In the genomic region with DNA sequence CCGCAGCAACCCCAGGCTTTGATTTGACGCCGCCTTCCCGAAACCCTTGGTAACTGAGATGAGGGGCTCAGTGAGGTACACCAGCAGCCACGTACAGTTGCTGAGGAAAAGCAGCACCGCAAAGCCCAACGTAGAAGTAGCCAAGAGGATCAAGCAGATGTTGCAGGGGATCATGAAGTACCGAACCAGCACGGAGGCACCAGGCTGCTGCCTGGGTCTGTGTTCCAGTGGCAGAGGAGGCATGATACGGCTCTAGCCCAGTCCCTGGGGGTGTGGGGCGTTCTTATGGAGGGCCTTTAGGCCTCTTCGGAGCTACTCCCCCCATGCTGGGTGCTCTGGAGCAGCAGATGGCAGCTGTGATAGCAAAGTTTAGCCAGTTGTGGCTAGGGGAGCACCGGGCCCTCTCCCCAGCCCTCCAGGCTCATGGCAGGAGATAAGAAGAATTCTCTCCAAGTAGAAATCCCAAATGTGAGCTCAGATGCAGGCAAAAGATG, we compare ENCODE assay signal across 9 mouse cellular contexts. TPM values are rescaled to one million over a fixed set of nuclear protein-coding genes. Genes with fewer than 3 reads are reported as not detected.
DNase-seq lines count a peak whose midpoint lies in the region; ATAC-seq and TF ChIP-seq lines count a peak whose summit lies in the region.
"Had no signal": no experiment of that assay in that cellular context is flagged by ENCODE, and none has a peak within 500 bp of the region (broad histone marks: within the 10 kb centered on the region; RNA-seq: fewer than 3 reads in every experiment).

No protein-coding gene starts in this region.

- no peak for DNase-seq in heart, postnatal 0 days (ENCODE audit: low spot score)
- no peak for DNase-seq in heart, adult 9 months (ENCODE audit: low spot score in 2 of 2)
- no peak for DNase-seq in spleen, adult 12 weeks (ENCODE audit: low spot score)
- no peak for DNase-seq in thymus, adult 18-20 months
- DNase-seq in adrenal gland, postnatal 14 days, result no peak

- TF ChIP-seq CTCF in heart, postnatal 0 days (IDR thresholded peaks at IDR 0.05; ENCODE audit: low read depth), result no peak

- 0 out of 2 replicates have a peak, but pooled peaks cover 18% of the 10 kb centered on the region for H3K36me3 ChIP-seq in heart, postnatal 0 days (replicated peaks; ENCODE audit: control insufficient read depth, insufficient read depth, low read length)
- no peaks in the 10 kb centered on the region for H3K36me3 ChIP-seq in hindbrain, embryonic 15.5 days
- H3K36me3 ChIP-seq in midbrain, embryonic 15.5 days (replicated peaks), result no peaks in the 10 kb centered on the region

- H3K4me3 ChIP-seq in heart, postnatal 0 days (ENCODE audit: low read depth, low read length), result no peak overlapping the region
- H3K4me3 ChIP-seq in hindbrain, embryonic 15.5 days, result peak overlapping the region; percentile 53
- H3K4me3 ChIP-seq in midbrain, embryonic 15.5 days, result peak overlapping the region; percentile 56

- no peaks in the 10 kb centered on the region for H3K9me3 ChIP-seq in heart, postnatal 0 days (replicated peaks; ENCODE audit: control insufficient read depth, low read length)
- no peaks in the 10 kb centered on the region for H3K9me3 ChIP-seq in hindbrain, embryonic 15.5 days
- no peaks in the 10 kb centered on the region for H3K9me3 ChIP-seq in midbrain, embryonic 15.5 days

- 0 out of 2 replicates have a peak overlapping the region, but pooled peaks have one; percentile 45 for H3K9ac ChIP-seq in heart, postnatal 0 days (replicated peaks; ENCODE audit: low read depth, low read length)
- H3K9ac ChIP-seq in hindbrain, embryonic 15.5 days, result peak overlapping the region; percentile 72
- H3K9ac ChIP-seq in midbrain, embryonic 15.5 days, result peak overlapping the region; percentile 79

- 82% methylated on average over 13 of the region's 13 CpGs for WGBS in heart, postnatal 0 days
- 37% methylated on average over 13 of the region's 13 CpGs for WGBS in hindbrain, embryonic 15.5 days
- 20% methylated on average over 13 of the region's 13 CpGs for WGBS in midbrain, embryonic 15.5 days

- no peak for ATAC-seq in heart, postnatal 0 days (ENCODE audit: insufficient read depth, low read depth)
- peak; percentile 46 for ATAC-seq in common myeloid progenitor, adult 5-6 weeks (replicated peaks; ENCODE audit: low read depth, poor library complexity, severe bottlenecking)
- ATAC-seq in hindbrain, embryonic 15.5 days (ENCODE audit: low FRiP score, low read depth), result peak; percentile 20
- peak; percentile 29 for ATAC-seq in midbrain, embryonic 15.5 days (replicated peaks)
- ATAC-seq: Patski had no signal

- peaks cover 27% of the 10 kb centered on the region for H3K4me1 ChIP-seq in heart, postnatal 0 days (ENCODE audit: control insufficient read depth, insufficient read depth)
- peaks cover 99% of the 10 kb centered on the region for H3K4me1 ChIP-seq in hindbrain, embryonic 15.5 days (replicated peaks)
- H3K4me1 ChIP-seq in midbrain, embryonic 15.5 days, result peaks cover 90% of the 10 kb centered on the region

- H3K27ac ChIP-seq in heart, postnatal 0 days (ENCODE audit: low read depth), result no peak overlapping the region
- peak overlapping the region; percentile 91 for H3K27ac ChIP-seq in hindbrain, embryonic 15.5 days (replicated peaks)
- H3K27ac ChIP-seq in midbrain, embryonic 15.5 days, result peak overlapping the region; percentile 95

- peak overlapping the region; percentile 46 for H3K4me2 ChIP-seq in heart, postnatal 0 days (ENCODE audit: low read depth, low read length)
- H3K4me2 ChIP-seq in hindbrain, embryonic 15.5 days, result peak overlapping the region; percentile 80
- H3K4me2 ChIP-seq in midbrain, embryonic 15.5 days, result peak overlapping the region; percentile 76

- H3K27me3 ChIP-seq in heart, postnatal 0 days (ENCODE audit: control insufficient read depth, insufficient read depth, low read length), result no peaks in the 10 kb centered on the region
- no peaks in the 10 kb centered on the region for H3K27me3 ChIP-seq in hindbrain, embryonic 15.5 days
- H3K27me3 ChIP-seq in midbrain, embryonic 15.5 days (replicated peaks), result no peaks in the 10 kb centered on the region
- H3K27me3 ChIP-seq: Patski had no signal

- no peak for TF ChIP-seq EP300 in heart, postnatal 0 days (IDR thresholded peaks at IDR 0.05; ENCODE audit: low read depth)

RNA-seq across cellular contexts. Expression of gene Agrn, which starts 11.8 kb away (rescaled TPM):
- 94.4 and 109 TPM in 2 replicates for total RNA-seq in heart, postnatal 0 days (2014; rRNA removed; ENCODE audit: low replicate concordance)
- 18.5 and 20.1 TPM in 2 replicates for polyA plus RNA-seq in heart, postnatal 0 days (2015; fragmentation: Nextera tagmentation; extraction: Ambion mirVana)
- 1.5 and 2.0 TPM in 2 replicates for total RNA-seq in common myeloid progenitor, adult 5-6 weeks (2017)
- polyA plus RNA-seq in hindbrain, embryonic 15.5 days (2015; fragmentation: Nextera tagmentation; extraction: Ambion mirVana), result 116 TPM in 2 replicates
- polyA plus RNA-seq in midbrain, embryonic 15.5 days (2015; fragmentation: Nextera tagmentation; extraction: Ambion mirVana), result 141 and 142 TPM in 2 replicates
- 59.4 and 60.9 TPM in 2 replicates for total RNA-seq in adrenal gland, postnatal 14 days (2021)

RNA-seq across cellular contexts. Expression of gene Isg15, which starts 15.1 kb away (rescaled TPM):
- 7.5 and 19.9 TPM in 2 replicates for total RNA-seq in heart, postnatal 0 days (2014; rRNA removed; ENCODE audit: low replicate concordance)
- 4.5 and 7.0 TPM in 2 replicates for polyA plus RNA-seq in heart, postnatal 0 days (2015; fragmentation: Nextera tagmentation; extraction: Ambion mirVana)
- total RNA-seq in common myeloid progenitor, adult 5-6 weeks (2017), result 3.7 TPM in 1 of 2 replicates, not detected in the other
- polyA plus RNA-seq in hindbrain, embryonic 15.5 days (2015; fragmentation: Nextera tagmentation; extraction: Ambion mirVana), result 1.5 and 5.1 TPM in 2 replicates
- polyA plus RNA-seq in midbrain, embryonic 15.5 days (2015; fragmentation: Nextera tagmentation; extraction: Ambion mirVana), result 2.2 and 3.8 TPM in 2 replicates
- total RNA-seq in adrenal gland, postnatal 14 days (2021), result 3.3 and 4.6 TPM in 2 replicates

RNA-seq across cellular contexts. Expression of gene AW011738, which starts 17.6 kb away (rescaled TPM):
- 5.9 and 6.0 TPM in 2 replicates for total RNA-seq in heart, postnatal 0 days (2014; rRNA removed; ENCODE audit: low replicate concordance)
- 3.2 and 3.4 TPM in 2 replicates for polyA plus RNA-seq in heart, postnatal 0 days (2015; fragmentation: Nextera tagmentation; extraction: Ambion mirVana)
- 0.18 and 3.1 TPM in 2 replicates for total RNA-seq in common myeloid progenitor, adult 5-6 weeks (2017)
- polyA plus RNA-seq in hindbrain, embryonic 15.5 days (2015; fragmentation: Nextera tagmentation; extraction: Ambion mirVana), result 4.5 and 5.0 TPM in 2 replicates
- polyA plus RNA-seq in midbrain, embryonic 15.5 days (2015; fragmentation: Nextera tagmentation; extraction: Ambion mirVana), result 4.0 and 4.9 TPM in 2 replicates
- 3.9 and 4.7 TPM in 2 replicates for total RNA-seq in adrenal gland, postnatal 14 days (2021)

RNA-seq across cellular contexts. Expression of gene Perm1, which starts 30.2 kb away (rescaled TPM):
- total RNA-seq in heart, postnatal 0 days (2014; rRNA removed; ENCODE audit: low replicate concordance), result 57.5 and 68.3 TPM in 2 replicates
- polyA plus RNA-seq in heart, postnatal 0 days (2015; fragmentation: Nextera tagmentation; extraction: Ambion mirVana), result 35.9 and 42.9 TPM in 2 replicates
- 0.09 TPM in 1 of 2 replicates, not detected in the other for total RNA-seq in common myeloid progenitor, adult 5-6 weeks (2017)
- 1.9 and 2.5 TPM in 2 replicates for polyA plus RNA-seq in hindbrain, embryonic 15.5 days (2015; fragmentation: Nextera tagmentation; extraction: Ambion mirVana)
- polyA plus RNA-seq in midbrain, embryonic 15.5 days (2015; fragmentation: Nextera tagmentation; extraction: Ambion mirVana), result 2.2 and 2.4 TPM in 2 replicates
- 14.2 and 16.2 TPM in 2 replicates for total RNA-seq in adrenal gland, postnatal 14 days (2021)

RNA-seq across cellular contexts. Expression of gene Plekhn1, which starts 49.2 kb away (rescaled TPM):
- total RNA-seq in heart, postnatal 0 days (2014; rRNA removed; ENCODE audit: low replicate concordance), result 15.3 and 21.9 TPM in 2 replicates
- 5.9 and 6.0 TPM in 2 replicates for polyA plus RNA-seq in heart, postnatal 0 days (2015; fragmentation: Nextera tagmentation; extraction: Ambion mirVana)
- 12.9 and 16.8 TPM in 2 replicates for total RNA-seq in common myeloid progenitor, adult 5-6 weeks (2017)
- 26.1 and 30.4 TPM in 2 replicates for polyA plus RNA-seq in hindbrain, embryonic 15.5 days (2015; fragmentation: Nextera tagmentation; extraction: Ambion mirVana)
- polyA plus RNA-seq in midbrain, embryonic 15.5 days (2015; fragmentation: Nextera tagmentation; extraction: Ambion mirVana), result 29.1 and 30.1 TPM in 2 replicates
- 15.7 TPM in 2 replicates for total RNA-seq in adrenal gland, postnatal 14 days (2021)

Comparison
In these comparisons a context has a peak if more than half of its experiments do, and no peak if none do; other contexts are left out.
1. RNA of gene Agrn, which starts 11.8 kb away (total RNA-seq): 94.4 to 109 TPM in heart, postnatal 0 days and 59.4 to 60.9 TPM in adrenal gland, postnatal 14 days; 1.5 to 2.0 TPM in common myeloid progenitor, adult 5-6 weeks; every median in the first group is over 10 times any median in the second.
2. Peak in every context shown above with its lines, with median percentiles within 50 percentile points of each other: H3K4me2 ChIP-seq and H3K9ac ChIP-seq.